Mouse (Mus musculus): ENCODE results near the gene Galnt7. TPM values are rescaled to one million over a fixed set of nuclear protein-coding genes. Genes with fewer than 3 reads are reported as not detected.

Gene Galnt7
- total and polyA plus RNA-seq, 2 experiments from 2014 or later = 6.6 to 6.8 TPM

DNA sequence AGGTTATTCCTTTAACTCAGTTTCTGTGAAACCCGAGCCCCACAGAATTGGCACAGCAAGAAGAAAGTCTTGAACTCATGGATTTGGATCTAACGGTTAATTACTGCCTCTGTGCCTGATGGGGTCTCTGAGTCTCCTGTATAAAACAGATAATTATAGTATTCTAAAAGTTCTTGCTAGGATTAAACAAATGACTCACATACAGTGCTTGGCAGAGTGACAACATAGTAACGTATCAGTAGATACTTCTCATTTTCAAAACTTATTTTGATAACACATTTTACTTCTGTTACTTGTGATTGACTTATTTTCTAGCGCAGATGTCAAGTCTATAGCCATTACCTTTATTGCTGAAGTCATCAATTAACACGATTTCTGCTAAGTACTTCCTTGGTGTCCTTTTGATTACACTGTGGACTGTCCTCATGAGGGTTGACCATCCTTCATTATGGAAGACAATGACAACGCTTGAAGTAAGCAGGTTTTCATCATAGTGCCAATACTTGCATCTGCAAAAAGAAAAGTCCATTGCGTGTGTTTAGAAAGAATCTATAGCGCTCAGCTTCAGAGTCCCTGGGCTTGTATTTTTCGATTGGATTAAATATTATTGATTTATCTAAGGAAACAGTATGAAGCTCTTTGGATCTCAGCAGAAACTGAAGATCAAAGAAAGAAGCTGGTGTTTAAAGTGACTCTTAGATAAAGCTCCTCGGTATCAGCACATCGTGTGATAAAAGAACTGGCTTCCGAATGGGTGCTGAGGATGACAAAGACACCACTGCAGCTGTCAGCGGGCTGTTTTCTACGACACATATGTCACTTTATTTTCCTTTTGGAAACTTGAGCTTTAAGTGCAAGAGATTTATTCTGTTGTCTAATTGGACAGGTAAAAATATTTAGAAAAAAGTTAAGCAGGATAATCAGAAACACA lies 100.5 kb downstream of the Galnt7 start:
- H3K9me3 ChIP-seq (ENCODE audit: low read length) = no peaks in the 10 kb centered on the region
- no peak overlapping the region for H3K9ac ChIP-seq (replicated peaks; ENCODE audit: low read length)
- no peaks in the 10 kb centered on the region for H3K36me3 ChIP-seq (ENCODE audit: insufficient read depth, low read length)
- no peaks in the 10 kb centered on the region for H3K4me1 ChIP-seq (ENCODE audit: insufficient read depth, low read length)
- H3K4me3 ChIP-seq (ENCODE audit: low read length) = no peak overlapping the region
- no peak overlapping the region for H3K4me2 ChIP-seq (ENCODE audit: low read depth, low read length)
- WGBS = 89% methylated on average over 14 of the region's 14 CpGs
- ATAC-seq (no peak), DNase-seq (ENCODE audit: low spot score) (no peak)
- no peak for TF ChIP-seq CTCF (IDR thresholded peaks at IDR 0.05; ENCODE audit: low read depth)
- no peak overlapping the region for H3K27ac ChIP-seq
- H3K27me3 ChIP-seq (ENCODE audit: insufficient read depth, low read length) = no peaks in the 10 kb centered on the region

DNA sequence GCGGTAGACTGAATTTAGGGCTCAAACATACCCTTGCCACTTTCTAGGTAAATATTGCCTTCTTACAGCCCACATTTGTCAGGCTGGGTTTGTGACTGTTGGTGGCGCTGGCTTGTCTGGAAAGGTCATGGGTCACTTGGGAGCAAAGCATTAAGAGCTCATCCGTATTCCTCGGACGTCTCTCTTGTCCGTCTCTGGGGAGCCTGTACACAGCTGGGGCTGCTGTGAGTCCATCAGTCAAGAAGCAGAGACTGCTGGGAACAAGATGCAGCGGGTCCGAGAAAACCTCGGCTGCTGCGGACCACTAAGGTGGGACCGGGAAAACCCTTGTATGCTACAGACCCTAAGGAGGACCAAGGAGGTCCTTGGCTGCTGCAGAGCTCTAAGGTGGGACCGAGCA lies 105.3 kb downstream of the Galnt7 start:
- ATAC-seq = no peak
- H3K4me1 ChIP-seq (ENCODE audit: insufficient read depth, low read length) = no peaks in the 10 kb centered on the region
- H3K27me3 ChIP-seq (ENCODE audit: insufficient read depth, low read length) = no peaks in the 10 kb centered on the region
- no peak overlapping the region for H3K9ac ChIP-seq (replicated peaks; ENCODE audit: low read length)
- 45% methylated on average over 12 of the region's 12 CpGs for WGBS
- H3K9me3 ChIP-seq (ENCODE audit: low read length) = no peaks in the 10 kb centered on the region
- TF ChIP-seq CTCF (IDR thresholded peaks at IDR 0.05; ENCODE audit: low read depth) = no peak
- no peaks in the 10 kb centered on the region for H3K36me3 ChIP-seq (ENCODE audit: insufficient read depth, low read length)
- DNase-seq (ENCODE audit: low spot score) = no peak
- H3K4me3 ChIP-seq (ENCODE audit: low read length) = no peak overlapping the region
- no peak overlapping the region for H3K4me2 ChIP-seq (ENCODE audit: low read depth, low read length)
- H3K27ac ChIP-seq = no peak overlapping the region

DNA sequence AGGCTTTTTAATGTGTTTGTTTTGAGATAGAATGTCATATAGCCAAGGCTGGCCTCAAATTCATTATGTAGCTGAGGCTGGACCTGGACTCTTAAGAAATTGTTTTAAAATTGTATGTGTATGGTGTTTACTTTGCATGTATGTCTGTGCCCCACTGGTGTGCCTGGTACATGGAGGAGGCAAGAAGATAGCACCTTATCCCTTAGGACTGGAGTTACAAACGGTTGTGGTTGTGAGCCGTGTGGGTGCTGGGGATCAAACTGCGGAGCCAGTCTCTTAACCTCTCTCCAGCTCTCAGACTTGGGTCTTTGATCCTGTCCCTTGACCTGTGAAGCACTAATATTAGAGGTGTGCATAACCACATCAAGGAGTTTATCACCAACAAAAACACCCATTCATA lies 106.0 kb downstream of the Galnt7 start:
- Histone ChIP-seq H3K27ac (no peak overlapping the region), H3K36me3 (ENCODE audit: insufficient read depth, low read length) (no peaks in the 10 kb centered on the region), H3K9me3 (ENCODE audit: low read length) (no peaks in the 10 kb centered on the region), H3K4me3 (ENCODE audit: low read length) (no peak overlapping the region), H3K27me3 (ENCODE audit: insufficient read depth, low read length) (no peaks in the 10 kb centered on the region), H3K4me1 (ENCODE audit: insufficient read depth, low read length) (no peaks in the 10 kb centered on the region), H3K4me2 (ENCODE audit: low read depth, low read length) (no peak overlapping the region), H3K9ac (replicated peaks; ENCODE audit: low read length) (no peak overlapping the region)
- no peak for TF ChIP-seq CTCF (IDR thresholded peaks at IDR 0.05; ENCODE audit: low read depth)
- ATAC-seq (no peak), DNase-seq (ENCODE audit: low spot score) (no peak)
- 95% methylated on average over 3 of the region's 3 CpGs for WGBS

DNA sequence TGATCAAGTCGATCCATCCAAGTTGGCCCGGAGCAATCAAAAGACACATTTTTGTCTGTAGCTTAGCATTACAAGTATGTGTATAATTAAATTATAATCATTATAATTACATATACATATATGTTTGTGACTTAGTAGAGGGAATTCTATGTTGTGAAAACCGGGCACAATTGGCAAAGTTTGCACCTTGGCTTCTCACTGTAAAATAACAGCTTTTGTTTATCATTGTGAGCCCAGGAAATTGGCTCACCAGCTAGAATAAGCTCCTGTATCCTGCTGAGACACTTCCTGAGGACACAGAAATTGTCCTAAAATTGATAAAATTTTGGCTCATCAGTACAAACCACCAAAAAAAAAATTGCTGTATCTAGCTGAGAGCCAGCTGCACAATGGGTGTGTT lies 106.4 kb downstream of the Galnt7 start:
- Histone ChIP-seq H3K36me3 (ENCODE audit: insufficient read depth, low read length) (no peaks in the 10 kb centered on the region), H3K9me3 (ENCODE audit: low read length) (no peaks in the 10 kb centered on the region), H3K4me2 (ENCODE audit: low read depth, low read length) (no peak overlapping the region), H3K9ac (replicated peaks; ENCODE audit: low read length) (no peak overlapping the region), H3K27me3 (ENCODE audit: insufficient read depth, low read length) (no peaks in the 10 kb centered on the region), H3K27ac (no peak overlapping the region), H3K4me3 (ENCODE audit: low read length) (no peak overlapping the region), H3K4me1 (ENCODE audit: insufficient read depth, low read length) (no peaks in the 10 kb centered on the region)
- WGBS = 62% methylated on average over 3 of the region's 3 CpGs
- DNase-seq (ENCODE audit: low spot score) (no peak), ATAC-seq (no peak)
- TF ChIP-seq CTCF (IDR thresholded peaks at IDR 0.05; ENCODE audit: low read depth) = no peak

DNA sequence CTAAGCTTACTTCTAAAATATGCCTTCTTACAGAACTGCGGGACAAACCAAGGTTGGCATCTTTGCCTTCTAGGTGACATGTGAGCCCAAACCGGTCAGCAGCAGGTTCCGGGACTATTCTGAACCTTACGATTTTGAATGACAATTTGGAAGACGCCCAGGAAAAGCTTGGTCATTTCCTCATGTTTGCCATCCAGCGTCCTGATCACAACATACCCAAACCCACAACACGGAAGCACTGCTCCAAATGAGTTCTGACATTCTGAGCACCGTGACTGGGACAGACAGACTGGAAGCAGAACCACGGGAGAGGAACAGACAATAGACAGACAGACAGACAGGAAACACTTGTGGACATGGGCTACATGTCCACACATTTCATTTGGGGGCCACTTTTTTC lies 111.4 kb downstream of the Galnt7 start:
- ATAC-seq (no peak), DNase-seq (ENCODE audit: low spot score) (no peak)
- H3K9me3 ChIP-seq (ENCODE audit: low read length) = no peaks in the 10 kb centered on the region
- 83% methylated on average over 9 of the region's 9 CpGs for WGBS
- H3K4me2 ChIP-seq (ENCODE audit: low read depth, low read length) = no peak overlapping the region
- no peaks in the 10 kb centered on the region for H3K27me3 ChIP-seq (ENCODE audit: insufficient read depth, low read length)
- TF ChIP-seq CTCF (IDR thresholded peaks at IDR 0.05; ENCODE audit: low read depth) = no peak
- H3K4me1 ChIP-seq (ENCODE audit: insufficient read depth, low read length) = no peaks in the 10 kb centered on the region
- H3K4me3 ChIP-seq (ENCODE audit: low read length) = no peak overlapping the region
- no peaks in the 10 kb centered on the region; the same call in 1 of the 2 replicates for H3K36me3 ChIP-seq (ENCODE audit: insufficient read depth, low read length)
- no peak overlapping the region for H3K27ac ChIP-seq
- no peak overlapping the region for H3K9ac ChIP-seq (replicated peaks; ENCODE audit: low read length)

DNA sequence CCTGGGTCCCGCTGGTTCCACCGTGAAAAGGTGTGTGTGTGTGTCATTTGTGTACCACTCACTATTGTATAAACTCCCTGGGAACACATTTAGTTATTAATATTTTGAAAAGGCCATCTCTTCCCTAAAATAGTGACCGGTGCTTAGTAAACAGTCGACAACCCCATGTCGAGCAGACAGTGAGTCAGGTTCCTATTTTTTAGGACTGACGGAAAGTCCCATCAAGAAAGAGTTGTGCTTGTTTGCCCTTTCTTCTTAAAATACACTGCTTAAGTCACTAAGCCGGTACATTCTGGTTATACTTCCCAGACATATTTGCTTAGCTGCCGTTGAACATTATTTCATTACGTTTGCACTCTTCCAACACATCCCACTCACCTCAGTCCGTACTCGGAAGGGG lies 111.9 kb downstream of the Galnt7 start:
- no peak overlapping the region for H3K27ac ChIP-seq
- DNase-seq (ENCODE audit: low spot score) = no peak
- no peaks in the 10 kb centered on the region for H3K27me3 ChIP-seq (ENCODE audit: insufficient read depth, low read length)
- WGBS = 91% methylated on average over 11 of the region's 11 CpGs
- no peak for ATAC-seq
- H3K4me2 ChIP-seq (ENCODE audit: low read depth, low read length) = no peak overlapping the region
- no peak overlapping the region for H3K4me3 ChIP-seq (ENCODE audit: low read length)
- no peaks in the 10 kb centered on the region for H3K4me1 ChIP-seq (ENCODE audit: insufficient read depth, low read length)
- TF ChIP-seq CTCF (IDR thresholded peaks at IDR 0.05; ENCODE audit: low read depth) = no peak
- H3K9ac ChIP-seq (replicated peaks; ENCODE audit: low read length) = no peak overlapping the region
- no peaks in the 10 kb centered on the region for H3K9me3 ChIP-seq (ENCODE audit: low read length)
- H3K36me3 ChIP-seq (ENCODE audit: insufficient read depth, low read length) = no peaks in the 10 kb centered on the region; the same call in 1 of the 2 replicates

Data from hindbrain, postnatal 0 days (tissue).